Mouse (Mus musculus) ovary, adult 2 months (tissue): ENCODE results near the gene Sorbs2. TPM values are rescaled to one million over a fixed set of nuclear protein-coding genes. Genes with fewer than 3 reads are reported as not detected.

Source experiments
- polyA plus RNA-seq: library from polyadenylated mRNA; depleted of rRNA; stranded (reverse); fragments of >200 nt; gene quantifications from 2 replicates; pipeline ENCODE4 v1.2.3, GENCODE M21; 2012; rRNA removed

Gene Sorbs2
- polyA plus RNA-seq, result 96.2 and 107 TPM in 2 replicates

GRCm38 (mm10) chr8:45507634-45508321 is at the start of gene Sorbs2:
Sorbs2 (plus strand) TSS chr8:45507788.

Other genes starting within 250 kb of the Sorbs2 start
- gene F11, start 245.8 kb upstream of the Sorbs2 start, polyA plus RNA-seq, result not detected in 2 replicates
- 0.05 and 0.16 TPM in 2 replicates for gene Klkb1, start 212.9 kb upstream of the Sorbs2 start, polyA plus RNA-seq
- gene Gm45753, start 199.3 kb upstream of the Sorbs2 start, polyA plus RNA-seq, result not detected in 2 replicates
- gene Cyp4v3, start 174.6 kb upstream of the Sorbs2 start, polyA plus RNA-seq, result 0.88 and 1.3 TPM in 2 replicates
- 7.8 and 8.0 TPM in 2 replicates for gene Fam149a, start 125.5 kb upstream of the Sorbs2 start, polyA plus RNA-seq
- 1.9 and 2.0 TPM in 2 replicates for gene Tlr3, start 96.7 kb upstream of the Sorbs2 start, polyA plus RNA-seq